Mouse (Mus musculus): ENCODE results near the gene Prss34. TPM values are rescaled to one million over a fixed set of nuclear protein-coding genes. Genes with fewer than 3 reads are reported as not detected.

The Prss34 gene
- polyA plus RNA-seq, 1 experiment from 2014 or later, result 0.13 TPM

DNA sequence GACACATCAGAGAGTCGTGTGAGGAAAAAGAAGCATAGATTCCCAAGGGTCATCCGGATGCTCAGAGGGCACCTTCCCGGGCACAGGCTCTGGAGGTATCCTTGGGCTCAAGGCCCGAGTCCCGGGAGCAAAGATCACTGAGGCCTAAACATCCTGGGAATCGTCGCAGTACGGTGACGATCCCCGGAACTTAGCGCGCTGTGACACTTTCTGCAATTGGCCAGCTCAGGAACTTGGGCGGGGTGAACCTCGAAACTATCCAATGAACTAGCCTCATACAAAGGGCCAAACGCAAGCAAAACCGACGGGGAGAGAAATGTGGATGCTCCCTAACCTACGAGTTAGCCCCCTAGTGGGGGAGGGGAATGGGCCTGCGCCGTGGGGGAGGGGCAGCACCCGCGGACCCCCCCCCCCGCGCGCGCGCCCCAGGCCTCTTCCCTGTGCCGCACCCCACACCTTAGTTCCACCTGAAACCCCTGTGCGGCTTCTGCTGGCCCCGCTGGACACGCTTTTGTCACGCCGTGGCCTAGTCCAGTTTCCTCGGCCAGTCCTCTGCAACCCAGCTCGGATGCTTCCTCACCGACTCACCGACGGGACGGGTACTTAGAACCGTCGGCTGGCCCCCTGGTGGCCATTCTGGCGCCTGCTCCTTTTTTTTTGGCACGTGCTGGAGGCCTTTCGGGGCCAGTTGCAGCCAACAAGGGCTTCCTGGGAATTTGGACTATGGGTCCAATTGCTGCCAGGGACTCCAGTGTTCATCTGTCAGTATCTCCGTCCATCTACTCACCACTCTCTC is 24.3 kb upstream of the Prss34 start:
- peak overlapping the region; percentile 56 for H3K4me2 ChIP-seq
- H3K4me3 ChIP-seq (replicated peaks), result peak overlapping the region; percentile 74
- peaks cover 42% of the 10 kb centered on the region for H3K4me1 ChIP-seq
- H3K27me3 ChIP-seq (replicated peaks), result peaks cover 2% of the 10 kb centered on the region; the same call in 1 of the 2 replicates
- H3K27ac ChIP-seq (replicated peaks), result peak overlapping the region; percentile 99
- peak; percentile 84 for ATAC-seq (ENCODE audit: low FRiP score)
- H3K9ac ChIP-seq (replicated peaks), result peak overlapping the region; percentile 79
- H3K9me3 ChIP-seq (replicated peaks), result no peaks in the 10 kb centered on the region
- WGBS, result under 1% methylated on average over 34 of the region's 45 CpGs
- H3K36me3 ChIP-seq, result peaks cover 6% of the 10 kb centered on the region

DNA sequence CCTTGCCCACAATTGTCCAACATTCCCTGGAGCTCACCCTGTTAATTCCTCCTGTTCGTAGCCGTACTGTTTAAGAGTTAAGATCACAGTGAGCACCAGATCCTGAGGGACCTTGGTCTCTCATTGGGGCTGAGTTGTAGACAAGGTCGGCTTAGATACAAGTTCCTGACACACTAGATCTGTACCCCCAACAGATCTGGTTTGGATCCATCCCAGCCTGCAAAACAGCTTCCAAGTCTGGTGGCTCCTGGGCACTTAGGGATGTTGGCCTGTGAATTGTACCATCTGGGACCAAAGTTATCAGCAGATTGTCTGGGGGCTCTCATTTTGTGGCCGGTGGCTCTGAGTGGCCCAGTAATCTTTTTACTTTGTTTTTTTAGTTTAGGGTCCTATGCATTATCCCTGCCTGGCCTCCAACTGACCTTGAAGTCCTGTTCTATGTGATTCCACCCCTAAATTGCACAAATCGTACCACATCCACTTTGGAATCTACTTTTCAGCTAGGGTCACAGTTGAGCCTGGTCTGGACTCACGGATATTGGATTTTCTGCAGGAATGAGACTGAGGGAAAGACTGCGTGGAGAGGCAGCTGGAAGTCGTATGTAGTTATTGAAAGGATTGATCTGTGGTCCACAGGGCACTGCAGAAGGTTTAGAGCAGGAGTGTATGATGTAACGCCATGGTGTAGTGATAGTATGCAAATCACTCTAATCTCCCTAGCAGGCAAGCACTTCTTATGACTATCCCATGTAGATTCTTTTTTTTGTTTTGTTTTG is 23.4 kb upstream of the Prss34 start, which contains the start of gene Ube2i:
Gene Ube2i (minus strand): TSS at position 52 of the 776 bp plus-strand sequence.
- Histone ChIP-seq H3K4me3 (replicated peaks) (peak within 1 kb of the TSS; percentile 74), H3K4me1 (peaks cover 36% of the 10 kb centered on the region), H3K9ac (replicated peaks) (peak within 1 kb of the TSS; percentile 79), H3K27me3 (replicated peaks) (peaks cover 2% of the 10 kb centered on the region; the same call in 1 of the 2 replicates), H3K9me3 (replicated peaks) (no peaks in the 10 kb centered on the region), H3K27ac (replicated peaks) (peak within 1 kb of the TSS; percentile 99), H3K4me2 (peak within 1 kb of the TSS; percentile 56), H3K36me3 (no peaks in the 10 kb centered on the region)
- 81% methylated on average over 9 of the region's 9 CpGs for WGBS
- ATAC-seq (ENCODE audit: low FRiP score), result no peak

- 89% methylated on average over 3 of the region's 3 CpGs for WGBS
- H3K27ac ChIP-seq (replicated peaks), result no peak overlapping the region
- H3K36me3 ChIP-seq, result no peaks in the 10 kb centered on the region
- no peak overlapping the region for H3K9ac ChIP-seq (replicated peaks)
- H3K4me3 ChIP-seq (replicated peaks), result no peak overlapping the region
- no peak for ATAC-seq (ENCODE audit: low FRiP score)
- H3K4me1 ChIP-seq, result peaks cover 26% of the 10 kb centered on the region
- H3K9me3 ChIP-seq (replicated peaks), result no peaks in the 10 kb centered on the region
- peaks cover 2% of the 10 kb centered on the region; the same call in 1 of the 2 replicates for H3K27me3 ChIP-seq (replicated peaks)
- H3K4me2 ChIP-seq, result no peak overlapping the region
Observed at GRCm38 (mm10) chr17:25275833-25276232, 22.4 kb upstream of the Prss34 start.

- Histone ChIP-seq H3K27me3 (replicated peaks) (peaks cover 2% of the 10 kb centered on the region; the same call in 1 of the 2 replicates), H3K27ac (replicated peaks) (no peak overlapping the region), H3K4me1 (no peaks in the 10 kb centered on the region), H3K4me2 (peak overlapping the region; percentile 13; the same call in 1 of the 2 replicates), H3K4me3 (replicated peaks) (no peak overlapping the region), H3K36me3 (no peaks in the 10 kb centered on the region), H3K9me3 (replicated peaks) (no peaks in the 10 kb centered on the region), H3K9ac (replicated peaks) (no peak overlapping the region)
- ATAC-seq (ENCODE audit: low FRiP score), result no peak
- 54% methylated on average over 11 of the region's 11 CpGs for WGBS
Observed at GRCm38 (mm10) chr17:25282133-25282532, 16.1 kb upstream of the Prss34 start.

- Histone ChIP-seq H3K4me2 (no peak overlapping the region), H3K27ac (replicated peaks) (no peak overlapping the region), H3K9me3 (replicated peaks) (no peaks in the 10 kb centered on the region), H3K4me3 (replicated peaks) (no peak overlapping the region), H3K36me3 (no peaks in the 10 kb centered on the region), H3K4me1 (no peaks in the 10 kb centered on the region), H3K27me3 (replicated peaks) (no peaks in the 10 kb centered on the region), H3K9ac (replicated peaks) (no peak overlapping the region)
- ATAC-seq (ENCODE audit: low FRiP score), result no peak
- whole genome bisulfite sequencing, result 29% methylated on average over 3 of the region's 3 CpGs
Observed at GRCm38 (mm10) chr17:25285033-25285432, 13.2 kb upstream of the Prss34 start.

DNA sequence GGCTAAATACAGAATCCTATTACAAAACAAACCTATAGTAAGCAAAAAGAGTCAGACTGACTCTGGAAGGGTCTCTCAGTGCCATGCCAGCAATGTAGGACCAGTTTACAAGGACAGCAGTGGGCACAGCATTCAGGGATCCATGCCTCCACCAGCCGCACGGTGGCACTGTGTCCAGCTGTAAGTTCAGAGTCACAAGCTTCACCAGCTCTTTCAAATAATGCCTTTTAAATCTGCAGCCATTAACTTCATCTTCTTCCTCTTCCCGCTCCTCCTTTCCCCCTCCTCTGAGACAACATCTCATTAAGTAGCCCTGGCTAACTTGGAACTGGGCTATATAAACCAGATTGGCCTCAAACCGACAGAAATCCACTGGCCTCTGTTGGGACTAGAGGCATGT is 9.4 kb upstream of the Prss34 start:
- H3K27me3 ChIP-seq (replicated peaks), result no peaks in the 10 kb centered on the region
- no peaks in the 10 kb centered on the region for H3K36me3 ChIP-seq
- H3K27ac ChIP-seq (replicated peaks), result no peak overlapping the region
- H3K4me3 ChIP-seq (replicated peaks), result no peak overlapping the region
- no peak for ATAC-seq (ENCODE audit: low FRiP score)
- no peaks in the 10 kb centered on the region for H3K4me1 ChIP-seq
- WGBS, result 16% methylated on average over 4 of the region's 4 CpGs
- H3K9ac ChIP-seq (replicated peaks), result no peak overlapping the region
- H3K9me3 ChIP-seq (replicated peaks), result no peaks in the 10 kb centered on the region
- H3K4me2 ChIP-seq, result no peak overlapping the region

DNA sequence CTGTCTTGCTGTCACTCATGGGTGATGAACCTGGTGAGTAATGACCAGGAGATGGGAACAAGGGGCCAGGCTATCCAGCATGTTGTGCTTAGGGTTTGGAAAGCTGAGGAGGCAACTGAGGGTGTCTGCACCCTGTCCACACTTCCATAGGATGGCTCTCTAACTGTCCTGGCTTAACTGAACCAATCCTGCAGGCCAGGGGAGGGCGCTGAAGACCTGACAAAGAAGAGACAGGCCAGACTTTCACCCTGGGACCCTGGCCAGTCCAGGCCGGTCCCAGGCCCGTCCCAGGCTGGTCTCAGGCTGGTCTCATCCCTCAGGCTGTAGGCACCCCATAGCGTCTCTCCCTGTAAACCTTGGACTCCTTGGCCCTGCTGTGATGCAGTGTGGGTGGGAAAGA is 7.8 kb upstream of the Prss34 start:
- Histone ChIP-seq H3K36me3 (no peaks in the 10 kb centered on the region), H3K9ac (replicated peaks) (no peak overlapping the region), H3K9me3 (replicated peaks) (no peaks in the 10 kb centered on the region), H3K4me2 (no peak overlapping the region), H3K4me1 (no peaks in the 10 kb centered on the region), H3K27ac (replicated peaks) (no peak overlapping the region), H3K27me3 (replicated peaks) (no peaks in the 10 kb centered on the region), H3K4me3 (replicated peaks) (no peak overlapping the region)
- WGBS, result 29% methylated on average over 4 of the region's 4 CpGs
- ATAC-seq (ENCODE audit: low FRiP score), result no peak

- 82% methylated on average over 5 of the region's 5 CpGs for WGBS
- Histone ChIP-seq H3K4me3 (replicated peaks) (no peak overlapping the region), H3K4me2 (no peak overlapping the region), H3K27me3 (replicated peaks) (no peaks in the 10 kb centered on the region), H3K9me3 (replicated peaks) (no peaks in the 10 kb centered on the region), H3K36me3 (no peaks in the 10 kb centered on the region), H3K9ac (replicated peaks) (no peak overlapping the region), H3K4me1 (no peaks in the 10 kb centered on the region), H3K27ac (replicated peaks) (no peak overlapping the region)
- no peak for ATAC-seq (ENCODE audit: low FRiP score)
Observed at GRCm38 (mm10) chr17:25293495-25293894, 4.7 kb upstream of the Prss34 start.

GRCm38 (mm10) chr17:25294111-25294510 is 4.1 kb upstream of the Prss34 start:
- no peak overlapping the region for H3K27ac ChIP-seq (replicated peaks)
- H3K9me3 ChIP-seq (replicated peaks), result no peaks in the 10 kb centered on the region
- 75% methylated on average over 1 of the region's 1 CpGs for WGBS
- no peaks in the 10 kb centered on the region for H3K27me3 ChIP-seq (replicated peaks)
- H3K9ac ChIP-seq (replicated peaks), result no peak overlapping the region
- no peak overlapping the region for H3K4me2 ChIP-seq
- no peaks in the 10 kb centered on the region for H3K36me3 ChIP-seq
- H3K4me1 ChIP-seq, result no peaks in the 10 kb centered on the region
- H3K4me3 ChIP-seq (replicated peaks), result no peak overlapping the region
- ATAC-seq (ENCODE audit: low FRiP score), result no peak

- Histone ChIP-seq H3K4me3 (replicated peaks) (no peak within 1 kb of the TSS), H3K9ac (replicated peaks) (no peak within 1 kb of the TSS), H3K4me2 (no peak within 1 kb of the TSS), H3K4me1 (no peaks in the 10 kb centered on the region), H3K27me3 (replicated peaks) (no peaks in the 10 kb centered on the region), H3K9me3 (replicated peaks) (no peaks in the 10 kb centered on the region), H3K27ac (replicated peaks) (no peak within 1 kb of the TSS), H3K36me3 (no peaks in the 10 kb centered on the region)
- 78% methylated on average over 4 of the region's 4 CpGs for WGBS
- ATAC-seq (ENCODE audit: low FRiP score), result no peak
Observed at GRCm38 (mm10) chr17:25308346-25308745, 10.2 kb downstream of the Prss34 start, which contains the start of gene Prss28. Gene Prss28 (plus strand): TSS chr17:25308646.

DNA sequence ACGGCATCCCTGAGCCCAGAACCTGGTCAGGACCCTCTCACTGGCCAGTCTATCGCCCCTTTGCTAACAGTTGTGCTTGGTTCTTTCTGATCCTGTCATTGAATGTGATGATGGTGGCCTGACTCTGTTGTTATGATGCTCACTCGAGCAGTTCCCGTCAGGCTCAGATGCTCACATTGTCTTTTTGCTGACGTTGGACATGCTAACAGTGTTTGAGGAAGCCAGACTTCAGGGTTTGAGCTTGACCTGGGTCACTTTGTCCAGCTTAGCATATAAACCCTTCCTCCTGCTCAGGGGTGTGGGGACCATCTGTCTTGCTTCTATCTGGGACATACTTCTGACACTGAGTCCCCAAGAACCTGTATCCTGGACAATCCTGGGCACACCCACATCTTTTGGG is 20.2 kb downstream of the Prss34 start, which contains the start of gene Prss29:
Gene Prss29 (plus strand): TSS at position 301 of the 400 bp plus-strand sequence.
- Histone ChIP-seq H3K27me3 (replicated peaks) (peaks cover 2% of the 10 kb centered on the region; the same call in 1 of the 2 replicates), H3K9ac (replicated peaks) (no peak within 1 kb of the TSS), H3K27ac (replicated peaks) (no peak within 1 kb of the TSS), H3K9me3 (replicated peaks) (no peaks in the 10 kb centered on the region), H3K4me3 (replicated peaks) (no peak within 1 kb of the TSS), H3K36me3 (no peaks in the 10 kb centered on the region), H3K4me2 (no peak within 1 kb of the TSS), H3K4me1 (no peaks in the 10 kb centered on the region)
- WGBS, result 84% methylated on average over 5 of the region's 5 CpGs
- no peak for ATAC-seq (ENCODE audit: low FRiP score)
